In genomic region chr10:41758041-41758440, GRCm38 (mm10) we compare ENCODE assay signal across 21 mouse cellular contexts.
"Had no signal": no experiment of that assay in that cellular context is flagged by ENCODE, and none has a peak within 500 bp of the region (broad histone marks: within the 10 kb centered on the region; RNA-seq: fewer than 3 reads in every experiment).

No protein-coding gene starts in this region.

- H3K27me3 ChIP-seq: heart, embryonic 12.5 days; hindbrain, embryonic 13.5 days; hindbrain, embryonic 15.5 days; limb, embryonic 13.5 days; limb, embryonic 15.5 days; liver, embryonic 12.5 days had no signal

- H3K4me1 ChIP-seq: hindbrain, embryonic 13.5 days; hindbrain, embryonic 15.5 days; liver, embryonic 12.5 days had no signal

- H3K4me3 ChIP-seq: heart, embryonic 10.5 days; heart, embryonic 12.5 days; hindbrain, embryonic 13.5 days; hindbrain, embryonic 15.5 days; layer of hippocampus, adult 2 months; limb, embryonic 13.5 days; limb, embryonic 15.5 days; liver, embryonic 12.5 days had no signal

- H3K27ac ChIP-seq: heart, embryonic 10.5 days; hindbrain, embryonic 13.5 days; hindbrain, embryonic 15.5 days; hindbrain, postnatal 0 days; layer of hippocampus, adult 2 months; limb, embryonic 13.5 days; limb, embryonic 15.5 days; liver, embryonic 12.5 days; liver, embryonic 14.5 days had no signal

- DNase-seq: gastrocnemius, postnatal 14 days; gastrocnemius, postnatal 36 days; heart, adult 18-20 months; heart, postnatal 10 days; heart, postnatal 36 days; kidney, adult 11 months; kidney, adult 2 months; kidney, postnatal 10 days; kidney, postnatal 25 days; kidney, postnatal 4 days; left cerebral cortex, postnatal 4 days had no signal

- H3K9ac ChIP-seq: heart, embryonic 12.5 days; hindbrain, embryonic 13.5 days; hindbrain, embryonic 15.5 days; limb, embryonic 13.5 days; limb, embryonic 15.5 days; liver, embryonic 12.5 days; liver, embryonic 14.5 days had no signal

- H3K36me3 ChIP-seq: heart, embryonic 10.5 days; heart, embryonic 12.5 days; hindbrain, embryonic 13.5 days; hindbrain, embryonic 15.5 days; limb, embryonic 13.5 days; limb, embryonic 15.5 days; liver, embryonic 12.5 days had no signal

- H3K9me3 ChIP-seq: heart, embryonic 10.5 days; heart, embryonic 12.5 days; hindbrain, embryonic 13.5 days; hindbrain, embryonic 15.5 days; limb, embryonic 13.5 days; limb, embryonic 15.5 days; liver, embryonic 12.5 days had no signal
